Mouse (Mus musculus): Measurements from ENCODE around the gene Sult6b2. TPM values are rescaled to one million over a fixed set of nuclear protein-coding genes. Genes with fewer than 3 reads are reported as not detected.

The Sult6b2 gene
- polyA plus RNA-seq, 1 experiment from 2014 or later: not detected

DNA sequence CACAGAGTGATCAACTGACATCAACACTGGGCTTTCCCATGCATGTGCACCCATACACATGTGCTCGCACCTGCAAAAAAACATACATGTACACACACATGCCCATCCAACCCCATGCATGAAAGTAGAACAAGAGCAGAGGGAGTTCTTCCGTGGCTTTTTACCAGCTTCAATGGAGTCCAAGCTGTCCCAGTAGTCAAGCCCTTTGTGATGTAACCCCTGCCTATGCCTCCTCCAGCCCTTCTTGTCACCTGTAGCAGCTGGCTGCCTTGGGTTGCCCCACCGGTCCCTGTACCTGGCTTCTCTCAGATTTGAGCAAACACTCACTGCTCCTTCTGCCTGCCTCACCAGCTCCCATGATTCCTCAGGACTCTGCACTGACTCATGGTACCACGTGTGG, 40.8 kb upstream of the Sult6b2 start:
- Histone ChIP-seq H3K4me1 (ENCODE audit: insufficient read depth, low read depth, low read length) (no peaks in the 10 kb centered on the region), H3K36me3 (ENCODE audit: insufficient read depth, low read length) (no peaks in the 10 kb centered on the region), H3K4me2 (replicated peaks; ENCODE audit: low read depth, low read length) (no peak overlapping the region), H3K9me3 (ENCODE audit: low read length) (no peaks in the 10 kb centered on the region), H3K27me3 (replicated peaks; ENCODE audit: insufficient read depth, low read length) (no peaks in the 10 kb centered on the region), H3K4me3 (ENCODE audit: low read depth, low read length) (no peak overlapping the region), H3K9ac (replicated peaks; ENCODE audit: low read depth) (no peak overlapping the region), H3K27ac (ENCODE audit: low read length) (no peak overlapping the region)
- TF ChIP-seq CTCF (IDR thresholded peaks at IDR 0.05): no peak
- TF ChIP-seq EP300 (IDR thresholded peaks at IDR 0.05): no peak
- DNase-seq (ENCODE audit: low spot score) (no peak), ATAC-seq (no peak)
- 73% methylated on average over 4 of the region's 4 CpGs for WGBS

- no peak overlapping the region for H3K4me3 ChIP-seq (ENCODE audit: low read depth, low read length)
- DNase-seq (ENCODE audit: low spot score): no peak
- H3K9me3 ChIP-seq (ENCODE audit: low read length): no peaks in the 10 kb centered on the region
- H3K4me1 ChIP-seq (ENCODE audit: insufficient read depth, low read depth, low read length): no peaks in the 10 kb centered on the region
- H3K27ac ChIP-seq (ENCODE audit: low read length): no peak overlapping the region
- TF ChIP-seq EP300 (IDR thresholded peaks at IDR 0.05) (no peak), CTCF (IDR thresholded peaks at IDR 0.05) (no peak)
- ATAC-seq: no peak
- no peaks in the 10 kb centered on the region for H3K27me3 ChIP-seq (replicated peaks; ENCODE audit: insufficient read depth, low read length)
- 82% methylated on average over 4 of the region's 4 CpGs for WGBS
- no peaks in the 10 kb centered on the region for H3K36me3 ChIP-seq (ENCODE audit: insufficient read depth, low read length)
- no peak overlapping the region for H3K4me2 ChIP-seq (replicated peaks; ENCODE audit: low read depth, low read length)
- H3K9ac ChIP-seq (replicated peaks; ENCODE audit: low read depth): no peak overlapping the region
Observed at GRCm38 (mm10) chr6:142844061-142844460, 39.8 kb upstream of the Sult6b2 start.

GRCm38 (mm10) chr6:142838501-142838900, 34.2 kb upstream of the Sult6b2 start:
- TF ChIP-seq CTCF (IDR thresholded peaks at IDR 0.05) (no peak), EP300 (IDR thresholded peaks at IDR 0.05) (no peak)
- Histone ChIP-seq H3K4me3 (ENCODE audit: low read depth, low read length) (no peak overlapping the region), H3K27ac (ENCODE audit: low read length) (no peak overlapping the region), H3K27me3 (replicated peaks; ENCODE audit: insufficient read depth, low read length) (no peaks in the 10 kb centered on the region), H3K4me1 (ENCODE audit: insufficient read depth, low read depth, low read length) (no peaks in the 10 kb centered on the region), H3K36me3 (ENCODE audit: insufficient read depth, low read length) (no peaks in the 10 kb centered on the region), H3K9ac (replicated peaks; ENCODE audit: low read depth) (no peak overlapping the region), H3K9me3 (ENCODE audit: low read length) (no peaks in the 10 kb centered on the region), H3K4me2 (replicated peaks; ENCODE audit: low read depth, low read length) (no peak overlapping the region)
- 88% methylated on average over 1 of the region's 1 CpGs for WGBS
- ATAC-seq: no peak
- DNase-seq (ENCODE audit: low spot score): no peak

DNA sequence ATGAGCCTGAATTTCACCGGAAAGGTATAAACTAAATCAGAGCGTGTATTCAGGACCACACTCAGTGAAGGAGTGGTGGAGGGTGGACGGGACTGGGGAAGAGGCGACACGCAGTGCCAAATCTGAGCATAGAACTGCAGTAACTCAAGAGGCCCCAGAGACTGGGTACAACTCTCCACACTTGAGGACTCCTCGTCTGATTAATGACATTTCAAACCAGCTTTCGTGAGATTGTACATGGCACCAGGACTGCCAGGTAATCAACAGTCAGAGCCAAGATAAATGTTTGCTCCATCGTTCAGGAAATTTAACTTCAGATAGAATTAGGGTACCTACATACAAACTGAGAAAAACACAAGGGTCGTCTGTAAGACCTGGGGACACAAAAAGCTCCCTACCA, 33.0 kb upstream of the Sult6b2 start:
- Histone ChIP-seq H3K9me3 (ENCODE audit: low read length) (no peaks in the 10 kb centered on the region), H3K4me2 (replicated peaks; ENCODE audit: low read depth, low read length) (no peak overlapping the region), H3K27me3 (replicated peaks; ENCODE audit: insufficient read depth, low read length) (no peaks in the 10 kb centered on the region), H3K9ac (replicated peaks; ENCODE audit: low read depth) (no peak overlapping the region), H3K27ac (ENCODE audit: low read length) (no peak overlapping the region), H3K36me3 (ENCODE audit: insufficient read depth, low read length) (no peaks in the 10 kb centered on the region), H3K4me3 (ENCODE audit: low read depth, low read length) (no peak overlapping the region), H3K4me1 (ENCODE audit: insufficient read depth, low read depth, low read length) (no peaks in the 10 kb centered on the region)
- DNase-seq (ENCODE audit: low spot score) (no peak), ATAC-seq (no peak)
- no peak for TF ChIP-seq EP300 (IDR thresholded peaks at IDR 0.05)
- TF ChIP-seq CTCF (IDR thresholded peaks at IDR 0.05): no peak
- 61% methylated on average over 9 of the region's 9 CpGs for WGBS

- H3K9ac ChIP-seq (replicated peaks; ENCODE audit: low read depth): no peak overlapping the region
- H3K9me3 ChIP-seq (ENCODE audit: low read length): no peaks in the 10 kb centered on the region
- no peak for ATAC-seq
- DNase-seq (ENCODE audit: low spot score): no peak
- WGBS: 68% methylated on average over 18 of the region's 18 CpGs
- no peaks in the 10 kb centered on the region for H3K36me3 ChIP-seq (ENCODE audit: insufficient read depth, low read length)
- TF ChIP-seq EP300 (IDR thresholded peaks at IDR 0.05) (no peak), CTCF (IDR thresholded peaks at IDR 0.05) (no peak)
- no peaks in the 10 kb centered on the region for H3K4me1 ChIP-seq (ENCODE audit: insufficient read depth, low read depth, low read length)
- no peak overlapping the region for H3K27ac ChIP-seq (ENCODE audit: low read length)
- H3K4me2 ChIP-seq (replicated peaks; ENCODE audit: low read depth, low read length): no peak overlapping the region
- H3K4me3 ChIP-seq (ENCODE audit: low read depth, low read length): no peak overlapping the region
- H3K27me3 ChIP-seq (replicated peaks; ENCODE audit: insufficient read depth, low read length): no peaks in the 10 kb centered on the region
Observed at GRCm38 (mm10) chr6:142835726-142836125, 31.4 kb upstream of the Sult6b2 start.

DNA sequence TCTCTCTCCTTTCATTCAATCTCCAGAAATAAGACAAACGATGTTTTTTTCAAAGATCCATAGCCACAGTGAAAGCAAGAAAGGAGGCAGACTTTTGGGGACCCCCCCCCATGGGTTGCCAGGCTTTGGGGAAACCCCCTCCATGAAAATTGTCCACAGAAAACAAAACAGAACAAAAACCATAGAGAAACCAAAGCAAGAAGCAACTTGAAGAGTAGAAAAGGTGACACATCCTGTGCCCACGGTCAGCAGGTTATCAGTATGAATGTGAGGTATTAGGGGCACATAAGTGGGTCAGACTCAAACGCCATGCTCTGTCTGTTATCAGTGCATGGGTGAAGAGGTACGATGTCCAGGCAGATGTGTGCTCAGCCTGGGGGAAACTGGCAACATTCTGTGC, 30.6 kb upstream of the Sult6b2 start:
- H3K9ac ChIP-seq (replicated peaks; ENCODE audit: low read depth): no peak overlapping the region
- DNase-seq (ENCODE audit: low spot score) (no peak), ATAC-seq (no peak)
- H3K9me3 ChIP-seq (ENCODE audit: low read length): no peaks in the 10 kb centered on the region
- TF ChIP-seq CTCF (IDR thresholded peaks at IDR 0.05): no peak
- TF ChIP-seq EP300 (IDR thresholded peaks at IDR 0.05): no peak
- no peak overlapping the region for H3K4me2 ChIP-seq (replicated peaks; ENCODE audit: low read depth, low read length)
- 46% methylated on average over 4 of the region's 4 CpGs for WGBS
- H3K36me3 ChIP-seq (ENCODE audit: insufficient read depth, low read length): no peaks in the 10 kb centered on the region
- H3K4me3 ChIP-seq (ENCODE audit: low read depth, low read length): no peak overlapping the region
- no peak overlapping the region for H3K27ac ChIP-seq (ENCODE audit: low read length)
- H3K4me1 ChIP-seq (ENCODE audit: insufficient read depth, low read depth, low read length): no peaks in the 10 kb centered on the region
- no peaks in the 10 kb centered on the region for H3K27me3 ChIP-seq (replicated peaks; ENCODE audit: insufficient read depth, low read length)

- Histone ChIP-seq H3K9ac (replicated peaks; ENCODE audit: low read depth) (no peak overlapping the region), H3K4me3 (ENCODE audit: low read depth, low read length) (no peak overlapping the region), H3K4me1 (ENCODE audit: insufficient read depth, low read depth, low read length) (no peaks in the 10 kb centered on the region), H3K4me2 (replicated peaks; ENCODE audit: low read depth, low read length) (no peak overlapping the region), H3K27ac (ENCODE audit: low read length) (no peak overlapping the region), H3K9me3 (ENCODE audit: low read length) (no peaks in the 10 kb centered on the region), H3K36me3 (ENCODE audit: insufficient read depth, low read length) (no peaks in the 10 kb centered on the region), H3K27me3 (replicated peaks; ENCODE audit: insufficient read depth, low read length) (no peaks in the 10 kb centered on the region)
- WGBS: 78% methylated on average over 3 of the region's 3 CpGs
- DNase-seq (ENCODE audit: low spot score) (no peak), ATAC-seq (no peak)
- TF ChIP-seq EP300 (IDR thresholded peaks at IDR 0.05) (no peak), CTCF (IDR thresholded peaks at IDR 0.05) (no peak)
Observed at GRCm38 (mm10) chr6:142831706-142832105, 27.4 kb upstream of the Sult6b2 start.

Data from lung, postnatal 0 days (tissue).